Mouse (Mus musculus) neural tube, embryonic 15.5 days (tissue): ENCODE measurements at regions not wholly inside any gene's neighbourhood (a gene's known extent, or its start where the extent isn't known, plus 50 kb on each side); places are given as distances from the start of the nearest gene placed in this dataset.

Experiments
- ATAC-seq: fragments of 200-750 bp; cut with Nextera tagmentation; 2 replicates; pipeline ENCODE4 v1.8.0; 2017; ENCODE audit warnings: mild to moderate bottlenecking, moderate TSS enrichment, moderate library complexity; ENCODE audit not compliant: low FRiP score
- H3K27ac ChIP-seq: fragments of 300-500 bp; sonication (generic); replicated peaks from 2 replicates; pipeline ENCODE4 v1.5.1; 2015; ENCODE audit warnings: mild to moderate bottlenecking, inconsistent platforms
- H3K27me3 ChIP-seq: fragments of 300-500 bp; sonication (generic); replicated peaks from 2 replicates; pipeline ENCODE4 v1.6.1; 2015; ENCODE audit warnings: inconsistent platforms
- H3K36me3 ChIP-seq: fragments of 300-500 bp; sonication (generic); 2 replicates; pipeline ENCODE4 v1.6.1; 2015; ENCODE audit warnings: inconsistent platforms
- H3K4me1 ChIP-seq: fragments of 300-500 bp; sonication (generic); 2 replicates; pipeline ENCODE4 v1.6.1; 2015; ENCODE audit warnings: inconsistent platforms
- H3K4me2 ChIP-seq: fragments of 300-500 bp; sonication (generic); 2 replicates; pipeline ENCODE4 v1.6.1; 2015; ENCODE audit warnings: inconsistent platforms, mild to moderate bottlenecking, moderate library complexity
- H3K4me3 ChIP-seq: fragments of 300-500 bp; sonication (generic); replicated peaks from 2 replicates; pipeline ENCODE4 v1.5.1; 2015; ENCODE audit warnings: mild to moderate bottlenecking, inconsistent platforms
- H3K9ac ChIP-seq: fragments of 300-500 bp; sonication (generic); replicated peaks from 2 replicates; pipeline ENCODE4 v1.6.1; 2015; ENCODE audit warnings: mild to moderate bottlenecking, inconsistent platforms
- H3K9me3 ChIP-seq: fragments of 300-500 bp; sonication (generic); replicated peaks from 2 replicates; pipeline ENCODE4 v1.6.1; 2016; ENCODE audit warnings: inconsistent platforms
- WGBS: fragments of 180-500 bp; shearing (Covaris S2); methylation state at CpG from one replicate; pipeline ENCODE4 v1.1.7; 2015; ENCODE audit warnings: mixed read lengths; 5-methylcytosine and 5-hydroxymethylcytosine counted together

DNA sequence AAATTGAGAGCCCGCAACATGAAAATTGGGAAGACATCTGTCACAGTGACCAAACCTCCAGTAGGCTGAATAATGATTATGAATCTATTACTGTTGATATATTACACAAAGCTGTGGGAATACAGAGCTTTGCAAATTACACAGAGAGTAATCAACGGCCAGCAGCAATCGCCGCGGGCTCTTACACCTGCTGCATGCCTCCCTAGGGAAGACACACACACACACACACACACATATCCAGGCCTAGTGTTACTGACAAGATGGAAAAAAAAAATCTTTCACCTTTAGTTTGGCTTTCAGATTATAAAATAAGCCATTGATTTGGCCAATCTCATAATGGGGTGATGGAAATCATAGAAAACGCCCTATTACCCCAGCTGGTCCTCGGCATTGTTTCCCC is 327.4 kb downstream of the Btg1 start:
- no peak overlapping the region for H3K4me2 ChIP-seq
- peaks cover 3% of the 10 kb centered on the region; the same call in 1 of the 2 replicates for H3K4me1 ChIP-seq
- no peak overlapping the region for H3K4me3 ChIP-seq
- ATAC-seq, result no peak
- no peak overlapping the region for H3K27ac ChIP-seq
- WGBS, result 51% methylated on average over 7 of the region's 7 CpGs
- no peak overlapping the region for H3K9ac ChIP-seq
- H3K9me3 ChIP-seq, result no peaks in the 10 kb centered on the region
- H3K36me3 ChIP-seq, result no peaks in the 10 kb centered on the region
- H3K27me3 ChIP-seq, result no peaks in the 10 kb centered on the region

DNA sequence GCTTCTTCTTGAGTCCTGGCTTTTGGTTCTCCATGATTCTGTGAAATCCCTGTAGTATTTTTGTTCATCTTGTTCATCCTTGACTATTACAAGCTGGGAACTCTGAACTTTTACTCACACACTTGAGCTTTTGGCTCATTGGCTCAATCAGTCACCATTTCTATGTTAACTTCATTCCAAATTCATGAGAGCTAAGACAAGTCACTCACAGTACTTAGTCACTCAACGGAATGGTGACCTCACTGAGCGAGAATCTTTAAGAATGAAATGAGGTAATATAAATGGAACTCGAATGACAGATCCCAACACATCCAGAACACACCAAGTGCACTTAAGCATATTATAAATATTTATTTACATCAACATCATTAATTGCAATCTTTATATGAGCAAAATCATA is 331.2 kb downstream of the Btg1 start:
- ATAC-seq, result no peak
- H3K27ac ChIP-seq, result no peak overlapping the region
- no peaks in the 10 kb centered on the region for H3K36me3 ChIP-seq
- no peak overlapping the region for H3K4me3 ChIP-seq
- H3K4me1 ChIP-seq, result peaks cover 3% of the 10 kb centered on the region; the same call in 1 of the 2 replicates
- H3K9me3 ChIP-seq, result no peaks in the 10 kb centered on the region
- WGBS, result 92% methylated on average over 3 of the region's 3 CpGs
- H3K27me3 ChIP-seq, result no peaks in the 10 kb centered on the region
- H3K9ac ChIP-seq, result no peak overlapping the region
- no peak overlapping the region for H3K4me2 ChIP-seq

DNA sequence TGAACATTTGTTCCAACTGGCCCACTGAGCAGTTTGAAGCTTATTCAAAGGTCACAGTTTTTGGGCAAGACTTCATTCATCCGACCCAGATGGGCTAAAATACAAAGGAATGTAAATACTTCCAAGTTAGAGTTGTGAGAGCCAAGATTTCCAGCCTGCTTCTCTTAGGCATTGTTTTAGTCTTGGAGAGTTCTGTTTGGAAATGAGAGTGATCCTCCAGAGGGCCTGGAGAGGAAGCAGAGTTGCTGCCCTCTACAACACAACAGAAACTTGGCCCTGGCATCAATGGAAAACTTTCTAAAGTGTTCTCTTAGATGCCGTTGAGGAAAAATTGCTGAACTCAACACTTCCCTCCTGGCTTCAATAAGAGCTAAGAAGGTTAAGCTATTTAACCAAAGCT is 332.1 kb downstream of the Btg1 start:
- H3K27ac ChIP-seq, result no peak overlapping the region
- no peak overlapping the region for H3K4me3 ChIP-seq
- no peaks in the 10 kb centered on the region for H3K27me3 ChIP-seq
- WGBS, result 68% methylated on average over 2 of the region's 2 CpGs
- ATAC-seq, result no peak
- H3K9ac ChIP-seq, result no peak overlapping the region
- H3K4me2 ChIP-seq, result no peak overlapping the region
- no peaks in the 10 kb centered on the region for H3K36me3 ChIP-seq
- no peaks in the 10 kb centered on the region for H3K9me3 ChIP-seq
- peaks cover 3% of the 10 kb centered on the region; the same call in 1 of the 2 replicates for H3K4me1 ChIP-seq

DNA sequence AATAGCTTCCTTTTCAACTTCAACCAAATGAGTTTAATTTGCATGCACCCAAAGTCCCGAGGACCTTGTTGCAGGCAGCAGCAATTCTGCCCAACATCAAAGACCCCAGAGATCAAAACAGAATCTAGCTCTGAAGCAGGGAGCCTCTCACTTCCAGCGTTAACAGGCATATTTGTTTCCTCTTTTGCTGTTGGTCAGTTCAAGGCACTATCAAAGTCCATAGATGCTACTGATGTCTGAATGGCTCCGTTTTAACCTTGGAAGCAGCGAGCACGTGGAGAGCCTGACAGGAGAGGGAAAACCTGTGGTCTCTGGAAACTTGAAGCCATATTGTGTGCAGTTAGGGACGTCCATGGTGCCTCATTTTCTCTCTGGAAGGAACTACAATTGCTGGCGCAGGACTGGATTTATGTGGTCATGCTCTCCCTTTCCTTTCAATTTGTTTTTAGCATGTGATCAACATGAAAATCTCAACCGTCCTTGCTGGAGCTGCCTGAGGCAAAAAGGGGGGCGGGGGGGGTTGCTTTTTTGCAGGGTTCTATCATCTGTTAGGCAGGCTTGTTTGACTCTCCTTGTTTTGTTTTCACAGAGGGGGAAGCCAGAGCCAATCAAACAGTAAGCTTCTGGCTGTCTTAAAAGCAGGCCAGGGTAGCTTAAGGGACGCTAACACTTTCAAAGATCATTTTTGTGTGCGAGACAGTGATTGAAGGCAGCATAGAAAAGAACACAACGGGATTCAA is 338.4 kb downstream of the Btg1 start:
- Histone ChIP-seq H3K4me3 (0 out of 2 replicates have a peak overlapping the region, but pooled peaks have one; percentile 1), H3K9ac (no peak overlapping the region), H3K4me2 (peak overlapping the region; percentile 40), H3K9me3 (no peaks in the 10 kb centered on the region), H3K4me1 (peaks cover 20% of the 10 kb centered on the region), H3K27me3 (no peaks in the 10 kb centered on the region), H3K36me3 (no peaks in the 10 kb centered on the region), H3K27ac (peak overlapping the region; percentile 69)
- peak; percentile 68; the same call in 1 of the 2 replicates for ATAC-seq
- WGBS, result 10% methylated on average over 12 of the region's 12 CpGs

DNA sequence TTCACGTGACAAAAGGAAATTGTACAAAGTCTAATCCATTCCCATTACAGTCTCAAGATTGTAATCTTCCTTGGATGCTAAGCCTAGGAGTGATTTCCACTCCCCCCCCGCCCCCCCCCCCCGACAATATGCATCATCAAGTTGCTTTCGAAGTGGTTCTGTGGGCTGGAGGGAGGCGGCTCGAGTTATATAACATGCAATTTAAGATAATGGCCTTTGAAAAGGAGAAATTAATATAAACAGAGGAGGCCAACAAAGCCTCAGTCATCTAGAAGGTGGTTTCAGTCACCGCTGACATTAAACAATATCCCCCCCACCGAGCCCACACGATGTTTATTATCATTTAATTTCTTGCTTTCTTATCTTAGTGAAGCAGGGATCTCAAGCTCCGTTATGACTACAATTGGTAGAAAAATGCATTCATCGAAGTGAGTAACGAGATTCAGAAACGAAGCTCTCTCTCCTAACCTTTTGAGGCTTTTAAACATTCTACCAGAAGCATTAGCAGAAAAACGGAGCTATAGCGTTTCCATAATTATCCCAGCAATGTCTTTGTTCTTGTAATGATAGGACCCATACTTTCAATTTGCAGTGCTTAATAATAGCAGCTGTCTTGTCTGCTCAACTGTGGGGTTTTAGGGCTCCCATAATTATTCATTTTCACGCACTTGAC is 339.1 kb downstream of the Btg1 start:
- Histone ChIP-seq H3K9ac (no peak overlapping the region), H3K27ac (peak overlapping the region; percentile 69), H3K4me1 (peaks cover 20% of the 10 kb centered on the region), H3K4me2 (peak overlapping the region; percentile 40), H3K9me3 (no peaks in the 10 kb centered on the region), H3K4me3 (0 out of 2 replicates have a peak overlapping the region, but pooled peaks have one; percentile 1), H3K36me3 (no peaks in the 10 kb centered on the region), H3K27me3 (no peaks in the 10 kb centered on the region)
- peak; percentile 65 for ATAC-seq
- WGBS, result 5% methylated on average over 16 of the region's 16 CpGs

DNA sequence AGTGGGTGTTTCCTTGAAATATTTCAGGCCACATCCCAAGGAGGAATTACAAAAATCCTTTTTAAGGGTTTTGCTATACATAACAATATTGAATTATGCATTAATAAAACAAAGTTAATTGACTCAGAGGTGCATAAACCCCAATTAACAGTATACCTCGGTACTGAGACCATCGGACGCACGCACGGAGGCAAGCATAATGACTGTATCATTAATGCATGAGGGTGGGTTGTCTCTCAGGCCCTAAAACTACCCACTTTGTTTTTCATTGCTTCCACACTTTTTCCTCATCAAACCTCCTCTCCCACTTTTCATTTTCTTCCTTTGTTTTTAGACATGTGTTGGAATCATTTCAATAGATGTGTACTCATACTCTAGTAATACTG is 339.6 kb downstream of the Btg1 start:
- Histone ChIP-seq H3K9ac (no peak overlapping the region), H3K4me3 (no peak overlapping the region), H3K27ac (peak overlapping the region; percentile 69), H3K4me1 (peaks cover 20% of the 10 kb centered on the region), H3K36me3 (no peaks in the 10 kb centered on the region), H3K9me3 (no peaks in the 10 kb centered on the region), H3K4me2 (peak overlapping the region; percentile 40), H3K27me3 (no peaks in the 10 kb centered on the region)
- 37% methylated on average over 5 of the region's 5 CpGs for WGBS
- ATAC-seq, result peak; percentile 51; the same call in 1 of the 2 replicates

DNA sequence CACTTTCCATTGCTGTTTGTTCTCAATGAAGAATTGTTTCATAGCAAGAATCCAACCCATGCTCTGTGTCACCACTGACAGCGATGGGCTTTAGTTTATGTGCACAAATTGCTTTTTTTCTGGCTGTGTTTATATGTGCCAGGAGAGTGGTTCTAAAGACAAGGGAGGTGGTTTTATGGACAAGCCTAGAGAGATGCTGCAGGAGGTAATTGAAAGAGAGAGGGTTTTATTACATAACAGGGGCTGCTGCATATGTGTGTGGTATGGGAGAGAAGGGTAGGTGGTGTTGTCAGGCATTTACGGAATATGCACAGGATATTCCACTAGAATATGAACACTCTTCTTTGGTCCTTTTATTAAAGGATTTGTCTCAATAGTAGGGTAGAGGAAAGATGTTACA is 340.2 kb downstream of the Btg1 start:
- Histone ChIP-seq H3K27ac (peak overlapping the region; percentile 60; the same call in 1 of the 2 replicates), H3K36me3 (no peaks in the 10 kb centered on the region)

DNA sequence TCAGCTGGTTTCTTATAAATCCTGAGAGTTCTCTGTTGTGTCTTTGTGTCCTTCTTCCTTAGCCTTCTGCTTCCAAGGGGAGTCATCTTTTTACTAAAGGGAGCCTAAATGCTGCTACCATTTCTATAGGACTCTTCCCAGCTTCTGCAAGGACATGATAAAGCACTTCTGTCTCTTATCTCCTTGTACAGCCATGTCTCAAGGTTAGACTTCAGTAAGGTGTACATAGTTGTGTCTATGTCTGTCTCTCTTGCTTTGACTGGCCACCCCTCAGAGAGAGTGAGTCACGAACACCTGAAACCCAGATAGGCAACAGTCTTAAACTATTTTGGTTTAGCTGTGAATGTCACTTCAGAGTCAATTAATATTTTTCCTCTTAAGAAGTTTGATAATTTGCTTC is 353.0 kb downstream of the Btg1 start:
- Histone ChIP-seq H3K9me3 (no peaks in the 10 kb centered on the region), H3K4me3 (no peak overlapping the region), H3K4me2 (no peak overlapping the region), H3K27me3 (no peaks in the 10 kb centered on the region), H3K27ac (no peak overlapping the region), H3K9ac (no peak overlapping the region), H3K4me1 (no peaks in the 10 kb centered on the region), H3K36me3 (no peaks in the 10 kb centered on the region)
- WGBS, result 95% methylated on average over 1 of the region's 1 CpGs
- ATAC-seq, result no peak

More for the DNA sequence above, 340.2 kb downstream of the Btg1 start:
- Histone ChIP-seq H3K4me2 (no peak overlapping the region), H3K27me3 (no peaks in the 10 kb centered on the region), H3K9me3 (no peaks in the 10 kb centered on the region), H3K4me1 (peaks cover 20% of the 10 kb centered on the region), H3K9ac (no peak overlapping the region), H3K4me3 (no peak overlapping the region)
- 0 out of 2 replicates have a peak, but pooled peaks have one; percentile 62 for ATAC-seq
- 26% methylated on average over 2 of the region's 2 CpGs for WGBS

DNA sequence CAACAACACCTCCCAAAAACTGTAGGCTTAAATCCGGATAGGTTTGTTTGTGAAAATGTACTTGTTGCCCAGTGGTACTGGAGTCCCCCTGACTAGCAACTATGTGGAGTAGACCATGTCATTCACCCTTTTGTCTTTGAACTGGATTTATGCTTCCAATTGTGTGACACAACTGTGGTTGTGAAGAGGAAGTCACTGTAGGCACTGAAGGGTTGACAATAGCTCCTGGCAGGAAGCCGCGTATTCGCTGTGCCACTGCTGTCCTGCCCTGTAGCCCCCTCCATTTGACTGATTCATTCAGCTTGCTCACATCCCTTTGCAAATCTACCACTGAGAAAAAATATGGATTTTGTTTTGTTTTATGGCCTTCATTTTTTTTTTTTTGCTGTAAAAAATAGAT is 353.9 kb downstream of the Btg1 start:
- no peak overlapping the region for H3K27ac ChIP-seq
- H3K9me3 ChIP-seq, result no peaks in the 10 kb centered on the region
- no peaks in the 10 kb centered on the region for H3K36me3 ChIP-seq
- no peak overlapping the region for H3K4me3 ChIP-seq
- no peak overlapping the region for H3K9ac ChIP-seq
- peak; percentile 74; the same call in 1 of the 2 replicates for ATAC-seq
- WGBS, result 24% methylated on average over 4 of the region's 4 CpGs
- H3K4me1 ChIP-seq, result no peaks in the 10 kb centered on the region
- H3K4me2 ChIP-seq, result no peak overlapping the region
- no peaks in the 10 kb centered on the region for H3K27me3 ChIP-seq

DNA sequence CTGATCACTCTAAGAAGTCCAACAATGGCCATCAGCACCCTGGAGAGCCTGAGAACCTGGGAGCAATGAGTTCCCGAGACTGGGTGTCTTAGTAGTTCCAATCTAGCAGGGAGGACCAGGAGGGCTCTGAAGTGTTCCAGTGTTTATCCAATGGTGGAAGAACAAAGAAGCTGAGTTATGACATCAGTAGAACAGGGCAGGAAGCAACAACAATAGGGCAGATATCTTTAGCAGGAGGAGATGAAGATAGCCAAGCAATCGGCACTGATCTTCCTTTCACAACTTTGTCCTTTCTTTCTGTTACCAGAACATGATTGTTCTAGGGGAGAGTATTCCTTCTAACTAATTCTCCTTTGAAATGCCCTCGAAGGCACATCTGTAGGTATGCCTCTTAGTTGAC is 355.0 kb downstream of the Btg1 start:
- ATAC-seq, result no peak
- no peak overlapping the region for H3K27ac ChIP-seq

DNA sequence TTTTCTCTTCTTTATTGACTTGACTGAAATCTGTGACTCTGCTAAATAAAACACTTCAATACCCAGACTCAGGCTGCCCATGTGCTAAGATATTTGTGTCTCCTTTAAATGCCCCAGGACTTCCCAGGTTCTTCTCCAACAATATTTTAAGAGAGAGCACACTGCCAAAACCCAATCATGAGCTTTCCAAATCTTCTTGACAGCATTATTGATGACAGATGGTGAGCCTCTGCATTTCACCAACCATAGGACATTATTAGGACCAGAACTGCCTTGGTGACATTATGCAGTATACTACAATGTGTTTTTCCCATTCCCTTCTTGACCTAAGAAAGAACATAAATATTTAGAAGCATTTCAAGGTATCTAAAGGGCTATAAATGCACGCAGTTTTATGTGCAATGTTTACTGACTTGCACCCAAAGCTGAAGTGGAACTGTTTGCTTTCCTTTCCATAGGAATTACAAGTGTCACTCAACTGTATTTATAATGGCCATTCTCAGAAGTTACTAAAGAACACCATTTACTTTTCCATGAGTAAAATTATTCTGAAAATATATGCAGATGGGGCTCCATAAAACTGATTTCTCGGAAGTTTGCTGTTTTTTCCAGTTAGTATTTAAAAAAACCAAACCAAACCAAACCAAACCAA is 357.6 kb downstream of the Btg1 start:
- no peaks in the 10 kb centered on the region for H3K9me3 ChIP-seq
- no peaks in the 10 kb centered on the region for H3K27me3 ChIP-seq
- H3K4me3 ChIP-seq, result no peak overlapping the region
- no peak for ATAC-seq
- 78% methylated on average over 2 of the region's 2 CpGs for WGBS
- H3K36me3 ChIP-seq, result no peaks in the 10 kb centered on the region
- no peak overlapping the region for H3K27ac ChIP-seq
- H3K4me2 ChIP-seq, result no peak overlapping the region
- no peaks in the 10 kb centered on the region for H3K4me1 ChIP-seq
- no peak overlapping the region for H3K9ac ChIP-seq

More for the DNA sequence above, 355.0 kb downstream of the Btg1 start:
- no peaks in the 10 kb centered on the region for H3K9me3 ChIP-seq
- H3K4me3 ChIP-seq, result no peak overlapping the region
- no peaks in the 10 kb centered on the region for H3K4me1 ChIP-seq
- H3K36me3 ChIP-seq, result no peaks in the 10 kb centered on the region
- H3K9ac ChIP-seq, result no peak overlapping the region
- no peak overlapping the region for H3K4me2 ChIP-seq
- no peaks in the 10 kb centered on the region for H3K27me3 ChIP-seq
- WGBS, result 79% methylated on average over 3 of the region's 3 CpGs

DNA sequence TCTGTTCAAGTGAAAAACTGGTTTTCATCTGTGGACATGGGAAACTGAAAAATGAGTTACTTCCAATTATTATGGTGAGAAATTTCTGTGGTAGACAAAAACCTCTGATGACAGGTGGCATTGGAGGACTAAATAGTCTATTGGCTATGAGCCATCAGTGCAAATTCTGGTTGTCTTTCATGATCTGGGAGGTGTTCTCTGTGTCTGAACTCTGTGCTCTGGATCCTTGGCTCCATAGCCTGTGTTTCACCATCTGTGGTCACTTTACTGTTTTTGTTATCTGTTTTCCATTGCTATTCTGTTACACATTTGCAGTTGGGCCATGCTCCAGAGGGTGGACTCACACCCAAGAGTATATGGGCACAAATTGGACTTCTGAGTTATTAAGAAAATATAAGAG is 359.9 kb downstream of the Btg1 start:
- Histone ChIP-seq H3K4me3 (no peak overlapping the region), H3K4me2 (no peak overlapping the region), H3K36me3 (no peaks in the 10 kb centered on the region), H3K4me1 (peaks cover 10% of the 10 kb centered on the region), H3K27me3 (no peaks in the 10 kb centered on the region), H3K9ac (no peak overlapping the region), H3K27ac (no peak overlapping the region), H3K9me3 (no peaks in the 10 kb centered on the region)
- no peak for ATAC-seq
